Mouse (Mus musculus) intestine, embryonic 14.5 days (tissue): ENCODE measurements around the gene Lrrc10. TPM values are rescaled to one million over a fixed set of nuclear protein-coding genes. Genes with fewer than 3 reads are reported as not detected.

Source experiments
- ATAC-seq: fragments of 200-750 bp; cut with Nextera tagmentation; replicated peaks from 2 replicates; pipeline ENCODE4 v1.8.0; 2017; ENCODE audit warnings: low read depth, moderate number of reproducible peaks, moderate TSS enrichment, moderate library complexity; ENCODE audit not compliant: low FRiP score, low TSS enrichment
- DNase-seq: peaks from one replicate; pipeline ENCODE4 v3.0.0-alpha.2; 2018; ENCODE audit warnings: low spot score
- H3K27ac ChIP-seq: fragments of 300-500 bp; sonication (generic); 2 replicates; pipeline ENCODE4 v1.5.1; 2014; ENCODE audit warnings: low read depth, mild to moderate bottlenecking, control low read depth
- H3K27me3 ChIP-seq: fragments of 300-500 bp; sonication (generic); replicated peaks from 2 replicates; pipeline ENCODE4 v1.6.1; 2014; ENCODE audit warnings: low read length, control low read depth; ENCODE audit not compliant: control insufficient read depth, insufficient read depth
- H3K36me3 ChIP-seq: fragments of 300-500 bp; sonication (generic); 2 replicates; pipeline ENCODE4 v1.6.1; 2014; ENCODE audit warnings: low read length, control low read depth; ENCODE audit not compliant: control insufficient read depth, insufficient read depth
- H3K4me1 ChIP-seq: fragments of 300-500 bp; sonication (generic); replicated peaks from 2 replicates; pipeline ENCODE4 v1.6.1; 2014; ENCODE audit warnings: low read length, control low read depth, mixed read lengths; ENCODE audit not compliant: control insufficient read depth, insufficient read depth
- H3K4me2 ChIP-seq: fragments of 300-500 bp; sonication (generic); 2 replicates; pipeline ENCODE4 v1.6.1; 2014; ENCODE audit warnings: low read length
- H3K4me3 ChIP-seq: fragments of 300-500 bp; sonication (generic); 2 replicates; pipeline ENCODE4 v1.5.1; 2014; ENCODE audit warnings: low read depth, low read length, control low read depth, mixed read lengths
- H3K9ac ChIP-seq: fragments of 300-500 bp; sonication (generic); 2 replicates; pipeline ENCODE4 v1.6.1; 2014; ENCODE audit warnings: mild to moderate bottlenecking, low read length
- H3K9me3 ChIP-seq: fragments of 300-500 bp; sonication (generic); 2 replicates; pipeline ENCODE4 v1.6.1; 2016; ENCODE audit warnings: low read length, control low read depth; ENCODE audit not compliant: control insufficient read depth
- WGBS: fragments of 180-500 bp; shearing (Covaris S2); extraction: QIAGEN DNeasy Blood & Tissue Kit; methylation state at CpG from one replicate; pipeline ENCODE4 v1.1.7; 2014; 5-methylcytosine and 5-hydroxymethylcytosine counted together
- polyA plus RNA-seq: library from polyadenylated mRNA; unstranded; fragments of >200 nt; fragmentation: Nextera tagmentation; extraction: Ambion mirVana; gene quantifications from 2 replicates; pipeline ENCODE4 v1.2.1, GENCODE M21; 2014

The Lrrc10 gene
- polyA plus RNA-seq, 1 experiment from 2014 or later, result not detected

- H3K27ac ChIP-seq, result peak within 1 kb of the TSS; percentile 94
- H3K4me3 ChIP-seq, result peak within 1 kb of the TSS; percentile 91
- peak within 1 kb of the TSS; percentile 95 for H3K4me2 ChIP-seq
- peak; percentile 97 for DNase-seq
- peaks cover 39% of the 10 kb centered on the region for H3K36me3 ChIP-seq
- no peaks in the 10 kb centered on the region for H3K27me3 ChIP-seq
- peaks cover 10% of the 10 kb centered on the region for H3K4me1 ChIP-seq
- peak; percentile 96 for ATAC-seq
- H3K9me3 ChIP-seq, result no peaks in the 10 kb centered on the region
- H3K9ac ChIP-seq, result peak within 1 kb of the TSS; percentile 89
- WGBS, result under 1% methylated on average over 68 of the region's 68 CpGs
These were observed 18.3 kb downstream of the Lrrc10 start, which contains the start of gene Cct2 for GRCm38 (mm10) chr10:117063254-117064021. Gene Cct2, minus strand, starts transcription at chr10:117063814.

- Histone ChIP-seq H3K27ac (peak overlapping the region; percentile 94), H3K9me3 (no peaks in the 10 kb centered on the region), H3K4me2 (peak overlapping the region; percentile 60), H3K4me1 (peaks cover 10% of the 10 kb centered on the region), H3K27me3 (no peaks in the 10 kb centered on the region), H3K9ac (peak overlapping the region; percentile 69), H3K36me3 (peaks cover 32% of the 10 kb centered on the region), H3K4me3 (peak overlapping the region; percentile 91)
- ATAC-seq (peak; percentile 36; the same call in 1 of the 2 replicates), DNase-seq (peak; percentile 69)
- WGBS, result 11% methylated on average over 7 of the region's 7 CpGs
These were observed 18.9 kb downstream of the Lrrc10 start for GRCm38 (mm10) chr10:117064076-117064475.

DNA sequence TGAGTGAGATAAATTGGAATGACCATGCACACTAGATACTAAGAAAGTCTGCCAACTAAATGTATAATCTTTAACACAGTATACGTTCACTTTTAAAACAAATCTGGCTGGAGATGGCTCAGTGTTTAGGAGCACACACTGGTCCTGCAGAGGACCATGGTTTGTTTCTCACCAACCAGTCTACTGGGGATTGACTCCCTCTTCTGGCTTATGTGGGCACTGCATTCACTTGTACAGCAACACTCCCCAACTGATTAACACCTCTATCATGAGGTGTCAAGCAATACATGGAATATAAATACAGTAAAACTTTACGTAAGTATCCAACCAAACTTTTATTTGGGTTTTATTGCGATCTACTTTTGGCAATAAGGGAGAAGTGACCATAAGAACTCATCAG lies 24.0 kb downstream of the Lrrc10 start:
- H3K4me2 ChIP-seq, result no peak overlapping the region
- H3K36me3 ChIP-seq, result peaks cover 42% of the 10 kb centered on the region
- DNase-seq (no peak), ATAC-seq (no peak)
- no peak overlapping the region for H3K27ac ChIP-seq
- H3K4me1 ChIP-seq, result no peaks in the 10 kb centered on the region
- H3K4me3 ChIP-seq, result no peak overlapping the region
- WGBS, result 90% methylated on average over 3 of the region's 3 CpGs
- H3K27me3 ChIP-seq, result no peaks in the 10 kb centered on the region
- H3K9ac ChIP-seq, result no peak overlapping the region
- no peaks in the 10 kb centered on the region for H3K9me3 ChIP-seq

- ATAC-seq (no peak), DNase-seq (no peak)
- Histone ChIP-seq H3K4me2 (no peak overlapping the region), H3K9ac (no peak overlapping the region), H3K27me3 (no peaks in the 10 kb centered on the region), H3K36me3 (peaks cover 71% of the 10 kb centered on the region), H3K27ac (no peak overlapping the region), H3K4me1 (no peaks in the 10 kb centered on the region), H3K9me3 (no peaks in the 10 kb centered on the region), H3K4me3 (no peak overlapping the region)
- 94% methylated on average over 18 of the region's 18 CpGs for WGBS
These were observed 27.2 kb downstream of the Lrrc10 start for GRCm38 (mm10) chr10:117072191-117072888.

DNA sequence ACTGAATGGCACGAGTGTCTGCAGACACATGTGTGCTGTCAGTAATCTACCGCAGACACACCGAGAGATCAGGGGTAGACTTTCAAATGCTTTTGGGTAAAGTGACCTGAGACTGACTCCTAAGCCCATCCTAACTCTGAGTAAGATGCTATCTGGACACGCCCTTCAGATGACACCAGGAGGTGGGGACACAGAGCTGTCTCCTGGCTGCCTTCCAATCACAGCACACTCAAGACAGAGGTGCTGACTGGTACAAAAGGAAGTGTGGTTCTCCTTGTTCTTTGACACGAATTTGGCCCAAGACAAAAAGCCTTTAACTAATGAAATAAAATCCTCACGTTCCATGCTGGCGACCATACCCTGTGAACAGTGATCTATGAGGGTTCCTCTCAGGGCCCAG lies 28.0 kb downstream of the Lrrc10 start:
- Histone ChIP-seq H3K4me1 (no peaks in the 10 kb centered on the region), H3K4me3 (no peak overlapping the region), H3K4me2 (no peak overlapping the region), H3K36me3 (peaks cover 73% of the 10 kb centered on the region), H3K9ac (no peak overlapping the region), H3K27me3 (no peaks in the 10 kb centered on the region), H3K27ac (no peak overlapping the region), H3K9me3 (no peaks in the 10 kb centered on the region)
- ATAC-seq, result no peak
- DNase-seq, result no peak
- 86% methylated on average over 7 of the region's 7 CpGs for WGBS

GRCm38 (mm10) chr10:117078284-117078683 lies 33.1 kb downstream of the Lrrc10 start:
- Histone ChIP-seq H3K27me3 (no peaks in the 10 kb centered on the region), H3K9ac (no peak overlapping the region), H3K4me3 (no peak overlapping the region), H3K4me2 (no peak overlapping the region), H3K27ac (no peak overlapping the region), H3K36me3 (peaks cover 74% of the 10 kb centered on the region), H3K4me1 (no peaks in the 10 kb centered on the region), H3K9me3 (no peaks in the 10 kb centered on the region)
- WGBS, result 75% methylated on average over 6 of the region's 6 CpGs
- ATAC-seq (no peak), DNase-seq (no peak)

DNA sequence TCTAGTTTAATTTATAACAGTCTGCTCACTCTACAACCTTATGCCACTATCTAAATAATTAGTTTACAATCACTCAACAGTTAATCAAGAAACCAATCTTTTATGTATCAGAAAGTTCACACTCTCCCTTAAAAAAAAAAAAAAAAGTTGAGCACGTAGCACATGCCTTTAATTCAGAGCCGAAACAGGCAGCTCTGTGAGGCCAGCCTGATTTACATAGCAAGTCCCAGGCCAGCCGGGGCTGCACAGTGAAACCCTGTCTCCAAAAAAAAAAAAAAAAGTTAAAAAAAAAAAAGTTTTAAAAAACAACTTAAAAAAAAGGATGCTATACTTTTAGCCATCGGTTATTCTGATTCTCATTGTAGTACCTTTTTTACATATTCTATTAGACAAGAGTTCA lies 36.2 kb downstream of the Lrrc10 start:
- DNase-seq (no peak), ATAC-seq (no peak)
- H3K27me3 ChIP-seq, result no peaks in the 10 kb centered on the region
- 77% methylated on average over 4 of the region's 4 CpGs for WGBS
- H3K4me2 ChIP-seq, result no peak overlapping the region
- no peak overlapping the region for H3K4me3 ChIP-seq
- no peak overlapping the region for H3K27ac ChIP-seq
- H3K36me3 ChIP-seq, result peaks cover 59% of the 10 kb centered on the region
- H3K9me3 ChIP-seq, result no peaks in the 10 kb centered on the region
- no peak overlapping the region for H3K9ac ChIP-seq
- no peaks in the 10 kb centered on the region for H3K4me1 ChIP-seq

GRCm38 (mm10) chr10:117081914-117082359 lies 36.8 kb downstream of the Lrrc10 start:
- Histone ChIP-seq H3K27me3 (no peaks in the 10 kb centered on the region), H3K4me1 (no peaks in the 10 kb centered on the region), H3K36me3 (peaks cover 53% of the 10 kb centered on the region), H3K27ac (no peak overlapping the region), H3K9ac (no peak overlapping the region), H3K9me3 (no peaks in the 10 kb centered on the region), H3K4me2 (no peak overlapping the region), H3K4me3 (no peak overlapping the region)
- ATAC-seq, result no peak
- DNase-seq, result no peak
- 84% methylated on average over 2 of the region's 2 CpGs for WGBS
